Mouse (Mus musculus): ENCODE measurements at regions not wholly inside any gene's neighbourhood (a gene's known extent, or its start where the extent isn't known, plus 50 kb on each side); places are given as distances from the start of the nearest gene placed in this dataset.

GRCm38 (mm10) chr2:137536581-137536980 is 420.1 kb upstream of the Jag1 start:
- no peak for DNase-seq (ENCODE audit: low read depth, low spot score)
- Histone ChIP-seq H3K36me3 (ENCODE audit: control insufficient read depth, insufficient read depth, low read length, poor library complexity, severe bottlenecking) (no peaks in the 10 kb centered on the region), H3K9ac (ENCODE audit: insufficient read depth, low read depth, low read length, poor library complexity, severe bottlenecking) (no peak overlapping the region), H3K4me1 (ENCODE audit: control insufficient read depth in 2 of 2, insufficient read depth in 2 of 2, low read length in 2 of 2, poor library complexity in 1 of 2) (no peaks in the 10 kb centered on the region), H3K9me3 (ENCODE audit: control insufficient read depth, insufficient read depth, low read depth, low read length) (no peaks in the 10 kb centered on the region), H3K27ac (ENCODE audit: insufficient read depth, low read depth, low read length, poor library complexity, severe bottlenecking) (no peak overlapping the region), H3K4me3 (ENCODE audit: insufficient read depth in 1 of 2, low read depth in 1 of 2, low read length in 2 of 2, poor library complexity in 1 of 2, severe bottlenecking in 1 of 2) (no peak overlapping the region)
- no peak for TF ChIP-seq MAFK (IDR thresholded peaks at IDR 0.05; ENCODE audit: insufficient read depth, low read depth, low read length)
- TF ChIP-seq HCFC1 (IDR thresholded peaks at IDR 0.05; ENCODE audit: borderline replicate concordance, insufficient read depth, low read length): no peak
- TF ChIP-seq ZNF384 (IDR thresholded peaks at IDR 0.05; ENCODE audit: low read depth, low read length): no peak
- no peak for TF ChIP-seq ZC3H11A (IDR thresholded peaks at IDR 0.05; ENCODE audit: borderline replicate concordance, low read depth, low read length)
- no peak for TF ChIP-seq CHD2 (IDR thresholded peaks at IDR 0.05; ENCODE audit: low read depth, low read length)
- in situ Hi-C loops (cut with MboI; ENCODE audit: low sequenced_read_pairs in 2 of 2, unreplicated experiment in 2 of 2): no loop called here

DNA sequence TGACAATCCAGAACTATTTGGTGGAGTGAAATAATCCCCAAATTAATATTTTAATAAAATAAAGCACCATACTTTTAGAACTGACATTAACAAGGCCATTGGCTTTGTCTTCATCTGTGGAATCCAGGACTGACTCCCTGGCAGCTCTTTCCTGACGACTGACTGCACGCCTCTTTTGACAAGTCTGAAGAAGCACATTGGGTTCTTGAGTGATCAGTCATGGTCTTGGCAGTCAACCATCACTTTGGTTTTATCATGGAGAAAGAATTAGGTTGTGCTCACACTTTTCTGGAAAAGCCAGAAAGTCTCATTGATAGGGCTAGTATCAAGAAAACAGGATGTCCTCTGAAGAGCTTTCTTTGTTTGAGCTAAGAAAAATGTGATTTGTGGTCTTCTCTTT is 399.8 kb upstream of the Jag1 start:
- Histone ChIP-seq H3K4me1 (ENCODE audit: control insufficient read depth in 2 of 2, insufficient read depth in 2 of 2, low read length in 2 of 2, poor library complexity in 1 of 2) (no peaks in the 10 kb centered on the region), H3K27ac (ENCODE audit: insufficient read depth, low read depth, low read length, poor library complexity, severe bottlenecking) (no peak overlapping the region), H3K36me3 (ENCODE audit: control insufficient read depth, insufficient read depth, low read length, poor library complexity, severe bottlenecking) (no peaks in the 10 kb centered on the region), H3K9ac (ENCODE audit: insufficient read depth, low read depth, low read length, poor library complexity, severe bottlenecking) (no peak overlapping the region), H3K9me3 (ENCODE audit: control insufficient read depth, insufficient read depth, low read depth, low read length) (no peaks in the 10 kb centered on the region), H3K4me3 (ENCODE audit: insufficient read depth in 1 of 2, low read depth in 1 of 2, low read length in 2 of 2, poor library complexity in 1 of 2, severe bottlenecking in 1 of 2) (no peak overlapping the region)
- DNase-seq (ENCODE audit: low read depth, low spot score): no peak
- in situ Hi-C loops (cut with MboI; ENCODE audit: low sequenced_read_pairs in 2 of 2, unreplicated experiment in 2 of 2): no loop called here
- no peak for TF ChIP-seq HCFC1 (IDR thresholded peaks at IDR 0.05; ENCODE audit: borderline replicate concordance, insufficient read depth, low read length)
- TF ChIP-seq CHD2 (IDR thresholded peaks at IDR 0.05; ENCODE audit: low read depth, low read length): no peak
- TF ChIP-seq ZC3H11A (IDR thresholded peaks at IDR 0.05; ENCODE audit: borderline replicate concordance, low read depth, low read length): no peak
- TF ChIP-seq MAFK (IDR thresholded peaks at IDR 0.05; ENCODE audit: insufficient read depth, low read depth, low read length): no peak
- TF ChIP-seq ZNF384 (IDR thresholded peaks at IDR 0.05; ENCODE audit: low read depth, low read length): no peak

DNA sequence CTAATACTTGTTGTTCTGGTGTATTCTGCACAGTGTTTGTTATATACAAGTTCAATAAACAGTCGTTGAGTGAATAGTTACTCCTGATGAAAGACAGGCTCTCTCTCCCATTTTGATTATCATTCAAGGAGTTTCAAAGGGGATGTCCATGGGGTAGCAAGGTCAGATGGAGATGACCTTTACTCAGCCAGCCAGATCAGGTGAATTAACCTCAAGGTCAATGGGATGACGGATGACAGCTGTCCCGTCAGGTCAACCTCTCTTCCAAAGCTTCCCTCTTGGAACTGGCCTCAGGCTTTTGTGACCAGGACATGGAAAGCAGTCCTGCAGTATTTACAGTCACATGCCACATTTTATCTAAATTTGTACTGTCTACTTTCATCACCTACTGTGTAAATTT is 398.6 kb upstream of the Jag1 start:
- in situ Hi-C loops (cut with MboI; ENCODE audit: low sequenced_read_pairs in 2 of 2, unreplicated experiment in 2 of 2): no loop called here
- H3K4me1 ChIP-seq (ENCODE audit: control insufficient read depth in 2 of 2, insufficient read depth in 2 of 2, low read length in 2 of 2, poor library complexity in 1 of 2): no peaks in the 10 kb centered on the region
- TF ChIP-seq HCFC1 (IDR thresholded peaks at IDR 0.05; ENCODE audit: borderline replicate concordance, insufficient read depth, low read length) (no peak), MAFK (IDR thresholded peaks at IDR 0.05; ENCODE audit: insufficient read depth, low read depth, low read length) (no peak), ZC3H11A (IDR thresholded peaks at IDR 0.05; ENCODE audit: borderline replicate concordance, low read depth, low read length) (no peak), ZNF384 (IDR thresholded peaks at IDR 0.05; ENCODE audit: low read depth, low read length) (no peak), CHD2 (IDR thresholded peaks at IDR 0.05; ENCODE audit: low read depth, low read length) (no peak)
- no peaks in the 10 kb centered on the region for H3K9me3 ChIP-seq (ENCODE audit: control insufficient read depth, insufficient read depth, low read depth, low read length)
- no peak for DNase-seq (ENCODE audit: low read depth, low spot score)
- H3K36me3 ChIP-seq (ENCODE audit: control insufficient read depth, insufficient read depth, low read length, poor library complexity, severe bottlenecking): no peaks in the 10 kb centered on the region
- H3K27ac ChIP-seq (ENCODE audit: insufficient read depth, low read depth, low read length, poor library complexity, severe bottlenecking): no peak overlapping the region
- no peak overlapping the region for H3K9ac ChIP-seq (ENCODE audit: insufficient read depth, low read depth, low read length, poor library complexity, severe bottlenecking)
- no peak overlapping the region for H3K4me3 ChIP-seq (ENCODE audit: insufficient read depth in 1 of 2, low read depth in 1 of 2, low read length in 2 of 2, poor library complexity in 1 of 2, severe bottlenecking in 1 of 2)

GRCm38 (mm10) chr2:137513895-137514506 is 397.6 kb upstream of the Jag1 start:
- no peak overlapping the region for H3K9ac ChIP-seq (ENCODE audit: insufficient read depth, low read depth, low read length, poor library complexity, severe bottlenecking)
- no peaks in the 10 kb centered on the region for H3K36me3 ChIP-seq (ENCODE audit: control insufficient read depth, insufficient read depth, low read length, poor library complexity, severe bottlenecking)
- no peak for DNase-seq (ENCODE audit: low read depth, low spot score)
- H3K27ac ChIP-seq (ENCODE audit: insufficient read depth, low read depth, low read length, poor library complexity, severe bottlenecking): no peak overlapping the region
- no peak for TF ChIP-seq MAFK (IDR thresholded peaks at IDR 0.05; ENCODE audit: insufficient read depth, low read depth, low read length)
- no peak for TF ChIP-seq HCFC1 (IDR thresholded peaks at IDR 0.05; ENCODE audit: borderline replicate concordance, insufficient read depth, low read length)
- no peak for TF ChIP-seq CHD2 (IDR thresholded peaks at IDR 0.05; ENCODE audit: low read depth, low read length)
- no peak for TF ChIP-seq ZNF384 (IDR thresholded peaks at IDR 0.05; ENCODE audit: low read depth, low read length)
- TF ChIP-seq ZC3H11A (IDR thresholded peaks at IDR 0.05; ENCODE audit: borderline replicate concordance, low read depth, low read length): no peak
- in situ Hi-C loops (cut with MboI; ENCODE audit: low sequenced_read_pairs in 2 of 2, unreplicated experiment in 2 of 2): no loop called here
- H3K9me3 ChIP-seq (ENCODE audit: control insufficient read depth, insufficient read depth, low read depth, low read length): no peaks in the 10 kb centered on the region
- no peak overlapping the region for H3K4me3 ChIP-seq (ENCODE audit: insufficient read depth in 1 of 2, low read depth in 1 of 2, low read length in 2 of 2, poor library complexity in 1 of 2, severe bottlenecking in 1 of 2)
- no peaks in the 10 kb centered on the region for H3K4me1 ChIP-seq (ENCODE audit: control insufficient read depth in 2 of 2, insufficient read depth in 2 of 2, low read length in 2 of 2, poor library complexity in 1 of 2)

Measured in ES-E14 (cell line).